Mouse (Mus musculus) midbrain, embryonic 12.5 days (tissue): ENCODE data around the gene Cdc40. TPM values are rescaled to one million over a fixed set of nuclear protein-coding genes. Genes with fewer than 3 reads are reported as not detected.
A peak's percentile ranks its signal among the peaks of the same experiment; 100 is the strongest.

Source experiments
- ATAC-seq: fragments of 200-750 bp; cut with Nextera tagmentation; 2 replicates; pipeline ENCODE4 v1.8.0; 2017; ENCODE audit warnings: low read depth, moderate TSS enrichment, moderate library complexity; ENCODE audit not compliant: low FRiP score
- H3K27ac ChIP-seq: fragments of 300-500 bp; sonication (generic); replicated peaks from 2 replicates; pipeline ENCODE4 v1.5.1; 2016; ENCODE audit warnings: mild to moderate bottlenecking
- H3K27me3 ChIP-seq: fragments of 300-500 bp; sonication (generic); 2 replicates; pipeline ENCODE4 v1.6.1; 2016; ENCODE audit warnings: mild to moderate bottlenecking
- H3K36me3 ChIP-seq: fragments of 300-500 bp; sonication (generic); 2 replicates; pipeline ENCODE4 v1.6.1; 2016
- H3K4me1 ChIP-seq: fragments of 300-500 bp; sonication (generic); 2 replicates; pipeline ENCODE4 v1.6.1; 2016
- H3K4me2 ChIP-seq: fragments of 300-500 bp; sonication (generic); replicated peaks from 2 replicates; pipeline ENCODE4 v1.6.1; 2016; ENCODE audit warnings: mild to moderate bottlenecking, moderate library complexity
- H3K4me3 ChIP-seq: fragments of 300-500 bp; sonication (generic); 2 replicates; pipeline ENCODE4 v1.5.1; 2016; ENCODE audit warnings: mild to moderate bottlenecking
- H3K9ac ChIP-seq: fragments of 300-500 bp; sonication (generic); replicated peaks from 2 replicates; pipeline ENCODE4 v1.6.1; 2016; ENCODE audit warnings: mild to moderate bottlenecking, moderate library complexity
- H3K9me3 ChIP-seq: fragments of 300-500 bp; sonication (generic); 2 replicates; pipeline ENCODE4 v1.6.1; 2016; ENCODE audit warnings: mild to moderate bottlenecking
- WGBS: fragments of 180-500 bp; shearing (Covaris S2); methylation state at CpG from one replicate; pipeline ENCODE4 v1.1.7; 2016; 5-methylcytosine and 5-hydroxymethylcytosine counted together
- polyA plus RNA-seq: library from polyadenylated mRNA; unstranded; fragments of >200 nt; fragmentation: Nextera tagmentation; extraction: Ambion mirVana; gene quantifications from 2 replicates; pipeline ENCODE4 v1.2.1, GENCODE M21; 2016

Cdc40 gene
- polyA plus RNA-seq, 1 experiment from 2014 or later: 38.3 TPM

DNA sequence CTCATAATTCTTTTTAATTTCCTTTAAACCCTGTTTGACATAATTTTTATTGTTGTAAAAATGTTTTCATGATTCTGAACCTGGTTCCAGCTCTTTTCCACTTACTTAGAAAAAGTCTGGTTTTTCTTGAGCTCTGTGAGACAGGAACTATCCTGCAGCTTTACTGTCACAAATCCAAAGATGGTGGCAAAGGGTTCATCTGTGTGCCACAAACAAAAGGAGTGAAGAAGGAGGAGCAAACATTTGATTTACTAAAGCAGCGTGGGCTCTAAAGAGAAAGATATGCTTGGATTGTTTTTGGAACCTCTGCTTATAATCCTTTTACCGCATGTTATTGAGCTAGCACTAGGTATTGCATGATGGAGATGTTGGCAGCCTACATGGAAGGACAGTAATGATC is 4.2 kb upstream of the Cdc40 start:
- Histone ChIP-seq H3K9me3 (no peaks in the 10 kb centered on the region), H3K27ac (no peak overlapping the region), H3K4me1 (0 out of 2 replicates have a peak, but pooled peaks cover 4% of the 10 kb centered on the region), H3K27me3 (no peaks in the 10 kb centered on the region), H3K36me3 (no peaks in the 10 kb centered on the region), H3K4me3 (no peak overlapping the region), H3K9ac (no peak overlapping the region), H3K4me2 (0 out of 2 replicates have a peak overlapping the region, but pooled peaks have one; percentile 7)
- no peak for ATAC-seq
- WGBS: 59% methylated on average over 2 of the region's 2 CpGs

DNA sequence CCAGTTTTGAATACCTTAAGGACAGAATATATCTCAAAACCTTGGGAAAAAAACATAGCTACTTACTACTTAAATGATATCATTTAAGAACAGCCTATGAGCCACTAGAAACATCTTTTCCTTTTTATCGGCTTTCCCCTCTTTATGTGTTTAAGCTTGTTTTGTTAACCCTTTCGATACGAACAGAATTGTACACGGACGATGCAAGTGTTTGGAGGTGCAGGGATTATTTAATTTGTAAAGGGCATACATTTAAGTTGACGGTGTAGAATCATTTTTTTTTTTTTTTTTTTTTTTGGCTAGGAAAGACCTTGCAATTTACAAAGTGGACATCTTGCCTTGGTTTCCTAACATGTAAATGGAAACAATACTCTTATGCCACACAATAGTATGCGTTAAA is 2.3 kb upstream of the Cdc40 start:
- Histone ChIP-seq H3K4me3 (peak overlapping the region; percentile 26), H3K4me2 (peak overlapping the region; percentile 42), H3K9ac (no peak overlapping the region), H3K27ac (no peak overlapping the region), H3K4me1 (peaks cover 15% of the 10 kb centered on the region), H3K9me3 (no peaks in the 10 kb centered on the region), H3K36me3 (no peaks in the 10 kb centered on the region), H3K27me3 (no peaks in the 10 kb centered on the region)
- no peak for ATAC-seq
- WGBS: 41% methylated on average over 7 of the region's 7 CpGs

DNA sequence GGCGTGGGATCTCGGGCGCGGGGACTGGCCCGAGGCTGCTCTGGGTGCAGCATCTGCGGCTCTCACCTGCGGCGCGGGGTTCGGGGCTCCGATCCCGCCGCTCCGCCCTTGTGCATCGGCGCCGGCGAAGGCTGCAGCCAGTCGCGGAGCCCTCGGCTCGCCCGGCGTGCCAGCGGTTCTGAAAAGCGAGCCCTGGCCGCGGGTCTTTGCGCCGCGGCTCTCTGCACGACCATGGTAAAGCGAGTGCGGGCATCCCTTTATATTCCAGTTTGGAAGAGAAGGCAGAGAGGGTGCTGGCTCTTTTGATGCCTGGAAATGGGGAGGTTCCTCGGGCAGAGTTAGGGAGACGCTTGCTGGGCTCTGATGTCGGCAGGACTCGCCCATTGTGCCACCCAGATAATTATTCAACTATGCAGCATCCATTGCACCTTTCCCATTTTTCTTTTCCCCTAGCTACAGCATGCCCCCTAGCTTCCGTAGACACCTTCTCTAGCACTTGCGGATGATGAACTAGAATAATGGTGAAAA is 1.2 kb upstream of the Cdc40 start:
- WGBS: under 1% methylated on average over 37 of the region's 40 CpGs

DNA sequence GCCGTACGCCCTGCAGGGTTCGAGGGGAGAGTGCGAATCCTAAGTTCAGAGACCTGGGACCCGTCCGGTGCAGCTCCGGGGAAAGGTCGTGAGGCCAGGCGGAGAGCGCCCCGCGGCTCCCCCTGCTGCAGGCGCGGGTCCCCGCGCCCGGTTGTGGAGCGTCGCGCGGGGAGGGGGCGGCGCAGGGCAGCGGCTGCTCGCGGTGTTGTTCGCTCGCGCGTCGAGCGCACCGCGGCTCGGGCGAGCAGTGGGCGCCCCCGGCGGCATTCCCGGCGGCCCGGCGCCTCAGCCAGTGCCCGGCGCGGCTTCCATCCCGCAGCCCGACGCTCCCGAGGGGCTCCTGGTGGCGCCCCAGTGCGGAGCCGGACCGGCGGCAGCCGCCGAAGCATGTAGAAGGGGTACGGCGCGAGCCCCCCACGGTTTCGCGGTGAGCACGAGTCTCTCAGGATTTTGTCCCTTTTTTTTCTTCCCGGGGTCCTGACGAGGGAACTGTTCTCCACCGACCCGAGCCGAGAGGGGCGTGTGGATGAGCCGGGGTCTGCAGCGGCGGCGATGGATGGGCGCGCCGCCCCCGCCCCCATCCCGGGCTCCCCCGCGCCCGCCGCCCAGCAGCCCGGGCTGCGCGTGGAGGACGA is 650 bp upstream of the Cdc40 start:
- Histone ChIP-seq H3K27ac (peak overlapping the region; percentile 98), H3K9me3 (no peaks in the 10 kb centered on the region), H3K4me3 (peak overlapping the region; percentile 95), H3K27me3 (no peaks in the 10 kb centered on the region), H3K4me2 (peak overlapping the region; percentile 57), H3K36me3 (0 out of 2 replicates have a peak, but pooled peaks cover 4% of the 10 kb centered on the region), H3K4me1 (peaks cover 17% of the 10 kb centered on the region), H3K9ac (peak overlapping the region; percentile 98)
- ATAC-seq: peak; percentile 89
- under 1% methylated on average over 82 of the region's 87 CpGs for WGBS

More for the DNA sequence above, 1.2 kb upstream of the Cdc40 start:
- Histone ChIP-seq H3K4me3 (peak overlapping the region; percentile 95), H3K4me2 (peak overlapping the region; percentile 57), H3K27me3 (no peaks in the 10 kb centered on the region), H3K27ac (peak overlapping the region; percentile 98), H3K9ac (peak overlapping the region; percentile 98), H3K36me3 (0 out of 2 replicates have a peak, but pooled peaks cover 4% of the 10 kb centered on the region), H3K4me1 (peaks cover 17% of the 10 kb centered on the region), H3K9me3 (no peaks in the 10 kb centered on the region)
- ATAC-seq: peak; percentile 7

DNA sequence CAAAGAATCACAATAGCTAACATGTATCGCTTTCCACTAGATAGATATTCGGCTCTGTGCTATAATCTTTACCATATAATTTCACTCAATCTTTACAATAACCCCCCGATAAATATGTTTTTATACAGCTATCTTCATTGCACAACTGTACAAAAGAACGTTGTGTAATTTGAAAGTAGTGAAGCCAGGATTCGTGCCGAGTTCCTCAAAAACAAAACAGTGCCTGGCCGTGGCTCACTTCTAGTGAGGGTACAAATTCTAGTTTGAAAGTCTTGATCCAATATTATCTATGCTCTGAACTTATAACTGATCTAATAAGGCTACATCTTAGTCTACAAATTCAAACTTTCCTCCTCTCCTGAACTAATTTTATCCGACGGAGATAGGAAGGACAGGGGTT is 778 bp downstream of the Cdc40 start:
- Histone ChIP-seq H3K27me3 (no peaks in the 10 kb centered on the region), H3K9me3 (no peaks in the 10 kb centered on the region), H3K4me2 (peak overlapping the region; percentile 57), H3K4me3 (peak overlapping the region; percentile 95), H3K27ac (peak overlapping the region; percentile 69), H3K36me3 (0 out of 2 replicates have a peak, but pooled peaks cover 4% of the 10 kb centered on the region), H3K4me1 (peaks cover 15% of the 10 kb centered on the region), H3K9ac (peak overlapping the region; percentile 78)
- no peak for ATAC-seq
- WGBS: 17% methylated on average over 9 of the region's 9 CpGs

DNA sequence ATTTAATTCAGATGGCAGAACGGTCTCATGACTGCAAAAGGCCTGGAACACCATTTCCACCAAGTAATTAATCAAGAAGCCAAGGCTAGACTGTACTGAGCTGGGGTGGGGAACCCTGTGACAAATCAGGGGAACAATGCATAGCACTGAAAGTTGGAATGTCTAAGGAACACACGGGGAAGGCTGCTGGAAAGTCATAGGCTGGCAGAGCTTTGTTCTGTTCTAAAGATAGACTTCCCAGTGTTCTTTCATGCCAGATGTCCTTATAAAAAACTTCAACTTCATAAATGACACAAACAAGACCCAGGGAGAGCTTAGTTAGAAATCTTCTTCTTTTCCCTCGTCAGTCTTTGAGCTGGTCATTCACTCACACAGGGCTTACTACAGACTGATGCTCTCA is 1.9 kb downstream of the Cdc40 start:
- H3K27me3 ChIP-seq: no peaks in the 10 kb centered on the region
- H3K9ac ChIP-seq: no peak overlapping the region
- no peak overlapping the region for H3K27ac ChIP-seq
- 75% methylated on average over 3 of the region's 3 CpGs for WGBS
- no peak overlapping the region for H3K4me3 ChIP-seq
- peaks cover 15% of the 10 kb centered on the region for H3K4me1 ChIP-seq
- ATAC-seq: no peak
- 0 out of 2 replicates have a peak, but pooled peaks cover 4% of the 10 kb centered on the region for H3K36me3 ChIP-seq
- no peaks in the 10 kb centered on the region for H3K9me3 ChIP-seq
- 0 out of 2 replicates have a peak overlapping the region, but pooled peaks have one; percentile 57 for H3K4me2 ChIP-seq

DNA sequence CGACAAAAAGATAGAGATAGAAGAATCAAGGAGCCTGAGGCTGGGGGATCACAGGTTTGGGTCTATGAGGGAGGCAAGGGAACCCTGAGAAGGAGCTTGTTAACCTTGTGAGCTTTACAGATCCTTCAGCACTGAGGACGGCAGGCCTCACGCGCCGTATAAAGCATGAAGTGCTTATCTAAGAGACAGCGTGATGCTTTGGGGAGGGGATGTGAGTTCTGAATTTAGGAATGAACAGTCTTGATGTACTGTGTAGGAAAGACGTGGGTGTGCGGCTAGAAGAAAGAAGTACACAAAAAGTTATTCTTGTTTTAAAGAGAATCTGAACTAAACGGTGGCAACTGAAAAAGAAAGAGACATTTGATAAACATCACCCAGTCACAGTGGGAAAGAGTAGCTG is 3.1 kb downstream of the Cdc40 start:
- Histone ChIP-seq H3K36me3 (0 out of 2 replicates have a peak, but pooled peaks cover 7% of the 10 kb centered on the region), H3K27me3 (no peaks in the 10 kb centered on the region), H3K4me1 (peaks cover 13% of the 10 kb centered on the region), H3K4me2 (no peak overlapping the region), H3K9me3 (no peaks in the 10 kb centered on the region), H3K4me3 (no peak overlapping the region), H3K9ac (no peak overlapping the region), H3K27ac (no peak overlapping the region)
- WGBS: 93% methylated on average over 9 of the region's 9 CpGs
- no peak for ATAC-seq

DNA sequence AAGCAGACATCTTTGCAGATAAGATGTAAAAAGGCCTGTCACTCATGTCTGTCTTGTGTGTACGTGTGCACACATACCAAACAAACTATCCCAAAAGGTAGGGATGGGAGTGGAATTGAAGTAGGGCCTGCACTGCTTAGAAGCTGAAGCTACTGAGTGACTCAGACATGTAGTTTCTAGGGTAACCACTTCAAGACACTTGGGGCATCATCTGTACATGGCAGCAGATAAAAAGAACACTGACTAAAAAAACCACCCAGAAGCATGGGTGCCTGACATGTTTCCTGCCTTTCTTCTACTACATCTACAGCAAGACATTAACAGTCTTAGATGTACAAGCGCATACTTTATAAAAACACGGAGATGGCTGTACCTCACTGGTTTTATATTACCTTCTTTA is 4.9 kb downstream of the Cdc40 start:
- 91% methylated on average over 3 of the region's 3 CpGs for WGBS
- H3K4me1 ChIP-seq: peaks cover 13% of the 10 kb centered on the region
- ATAC-seq: no peak
- no peaks in the 10 kb centered on the region for H3K9me3 ChIP-seq
- no peak overlapping the region for H3K27ac ChIP-seq
- no peaks in the 10 kb centered on the region for H3K27me3 ChIP-seq
- 0 out of 2 replicates have a peak, but pooled peaks cover 7% of the 10 kb centered on the region for H3K36me3 ChIP-seq
- H3K4me3 ChIP-seq: no peak overlapping the region
- no peak overlapping the region for H3K9ac ChIP-seq
- H3K4me2 ChIP-seq: no peak overlapping the region

DNA sequence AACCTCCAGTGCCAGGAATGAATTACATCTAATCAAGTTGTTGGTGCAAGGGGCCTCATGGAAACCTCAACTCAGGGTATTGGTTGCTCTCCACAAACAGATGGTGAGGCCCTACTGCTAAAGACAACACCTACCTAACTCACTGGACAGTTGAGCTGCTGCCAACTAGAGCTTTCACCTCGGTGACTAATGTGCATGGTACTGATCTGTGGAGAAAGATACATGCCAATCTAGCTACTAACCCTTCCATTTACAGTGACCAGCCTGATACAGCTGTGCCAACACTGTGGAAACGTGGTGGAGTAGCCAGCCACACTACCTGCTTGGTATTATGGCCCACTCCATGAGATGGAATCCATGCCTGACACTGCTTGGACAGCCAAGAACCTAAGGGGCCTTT is 11.1 kb downstream of the Cdc40 start:
- H3K9ac ChIP-seq: no peak overlapping the region
- no peak overlapping the region for H3K27ac ChIP-seq
- no peak for ATAC-seq
- 0 out of 2 replicates have a peak, but pooled peaks cover 3% of the 10 kb centered on the region for H3K36me3 ChIP-seq
- 91% methylated on average over 2 of the region's 2 CpGs for WGBS
- no peaks in the 10 kb centered on the region for H3K9me3 ChIP-seq
- H3K4me1 ChIP-seq: no peaks in the 10 kb centered on the region
- H3K27me3 ChIP-seq: no peaks in the 10 kb centered on the region
- H3K4me2 ChIP-seq: no peak overlapping the region
- no peak overlapping the region for H3K4me3 ChIP-seq

DNA sequence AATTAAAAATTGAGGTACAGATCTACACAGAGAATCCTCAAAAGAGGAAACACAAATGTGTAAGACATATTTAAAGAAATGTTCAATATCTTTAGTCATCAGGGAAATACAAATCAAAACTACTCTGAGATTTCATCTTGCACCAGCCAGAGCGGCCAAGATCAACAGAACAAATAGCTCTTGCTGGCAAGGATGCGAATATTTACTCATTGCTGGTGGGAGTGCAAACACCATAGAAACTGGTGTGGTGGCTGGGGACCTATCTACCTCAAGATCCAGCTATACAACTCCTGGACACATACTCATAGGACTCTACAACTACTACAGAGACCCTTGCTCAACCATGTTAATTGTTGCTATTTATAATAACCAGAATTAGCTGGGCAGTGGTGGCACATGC is 11.8 kb downstream of the Cdc40 start:
- Histone ChIP-seq H3K4me3 (no peak overlapping the region), H3K9me3 (no peaks in the 10 kb centered on the region), H3K27me3 (no peaks in the 10 kb centered on the region), H3K27ac (no peak overlapping the region), H3K9ac (no peak overlapping the region), H3K36me3 (0 out of 2 replicates have a peak, but pooled peaks cover 3% of the 10 kb centered on the region), H3K4me1 (no peaks in the 10 kb centered on the region), H3K4me2 (no peak overlapping the region)
- 86% methylated on average over 2 of the region's 2 CpGs for WGBS
- no peak for ATAC-seq

DNA sequence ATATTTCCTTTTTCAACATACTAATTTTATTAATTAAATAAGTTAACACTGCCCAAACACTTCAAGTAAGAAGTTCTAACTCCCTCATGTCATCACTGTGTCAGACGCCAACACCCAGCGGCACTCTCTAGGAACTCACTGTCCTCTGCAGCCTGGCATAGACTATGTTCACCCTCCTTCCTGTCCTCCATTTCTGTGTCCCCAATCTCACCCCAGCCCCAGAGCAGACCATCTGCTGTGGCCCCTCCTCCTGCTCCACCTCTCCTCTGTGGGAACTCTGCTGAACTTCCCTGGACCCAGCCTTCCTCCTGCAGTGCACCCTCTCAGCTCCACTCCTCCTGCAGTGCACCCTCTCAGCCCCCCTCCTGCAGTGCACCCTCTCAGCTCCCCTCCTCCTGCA is 15.0 kb downstream of the Cdc40 start:
- Histone ChIP-seq H3K9me3 (no peaks in the 10 kb centered on the region), H3K9ac (no peak overlapping the region), H3K4me2 (no peak overlapping the region), H3K36me3 (peaks cover 14% of the 10 kb centered on the region), H3K4me1 (no peaks in the 10 kb centered on the region), H3K27me3 (no peaks in the 10 kb centered on the region), H3K4me3 (no peak overlapping the region), H3K27ac (no peak overlapping the region)
- 94% methylated on average over 2 of the region's 2 CpGs for WGBS
- no peak for ATAC-seq

DNA sequence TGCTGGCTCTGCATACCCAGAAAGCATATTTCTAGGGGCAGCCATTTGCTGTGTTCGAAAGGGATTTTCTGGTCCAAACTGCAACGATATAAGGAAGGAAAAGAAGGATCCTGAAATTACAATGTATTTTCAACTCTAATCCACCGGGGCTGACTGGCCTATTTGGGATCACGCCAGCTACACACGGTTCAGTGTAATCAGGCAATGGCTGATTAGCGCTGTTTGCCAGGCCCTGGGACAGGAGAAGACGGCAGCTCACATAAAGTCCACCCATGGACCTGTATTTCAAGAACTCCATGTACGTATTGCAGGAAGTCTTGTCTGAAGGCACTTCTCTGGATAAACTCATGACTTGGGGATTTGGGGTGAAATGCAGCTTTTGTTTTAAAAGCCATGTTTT is 25.5 kb downstream of the Cdc40 start:
- no peak for ATAC-seq
- no peak overlapping the region for H3K4me2 ChIP-seq
- H3K27me3 ChIP-seq: no peaks in the 10 kb centered on the region
- H3K4me1 ChIP-seq: no peaks in the 10 kb centered on the region
- no peak overlapping the region for H3K9ac ChIP-seq
- no peaks in the 10 kb centered on the region for H3K9me3 ChIP-seq
- WGBS: 84% methylated on average over 8 of the region's 8 CpGs
- no peak overlapping the region for H3K4me3 ChIP-seq
- no peak overlapping the region for H3K27ac ChIP-seq
- H3K36me3 ChIP-seq: no peaks in the 10 kb centered on the region
